In genomic region chr1:16798292-16798691, GRCm38 (mm10) we compare ENCODE assay signal across 8 mouse cellular contexts.
DNase-seq lines count a peak whose midpoint lies in the region; ATAC-seq and TF ChIP-seq lines count a peak whose summit lies in the region.

No protein-coding gene starts in this region.

- in situ Hi-C loops in ES-E14 (cut with MboI; ENCODE audit: low sequenced_read_pairs in 2 of 2, unreplicated experiment in 2 of 2) = no loop called here

- no peak overlapping the region for H3K4me3 ChIP-seq in ES-E14 (ENCODE audit: insufficient read depth in 1 of 2, low read depth in 1 of 2, low read length in 2 of 2, poor library complexity in 1 of 2, severe bottlenecking in 1 of 2)
- H3K4me3 ChIP-seq in hindbrain, embryonic 14.5 days (replicated peaks; ENCODE audit: low read length) = no peak overlapping the region

- no peaks in the 10 kb centered on the region for H3K9me3 ChIP-seq in ES-E14 (ENCODE audit: control insufficient read depth, insufficient read depth, low read depth, low read length)
- no peaks in the 10 kb centered on the region for H3K9me3 ChIP-seq in hindbrain, embryonic 14.5 days (ENCODE audit: control insufficient read depth, low read length)

- no peak overlapping the region for H3K4me2 ChIP-seq in hindbrain, embryonic 14.5 days (replicated peaks)

- no peak overlapping the region for H3K9ac ChIP-seq in ES-E14 (ENCODE audit: insufficient read depth, low read depth, low read length, poor library complexity, severe bottlenecking)
- no peak overlapping the region for H3K9ac ChIP-seq in hindbrain, embryonic 14.5 days

- peak; percentile 33 for DNase-seq in ES-E14 (ENCODE audit: low read depth, low spot score)
- peak; percentile 78 for DNase-seq in cerebellum, adult 11-12 months
- DNase-seq in forelimb bud, embryonic 11.5 days (ENCODE audit: low read depth, low spot score) = peak; percentile 72
- DNase-seq in hindbrain, embryonic 14.5 days (ENCODE audit: low spot score) = peak; percentile 81
- DNase-seq in layer of hippocampus, postnatal 14 days (ENCODE audit: low spot score in 2 of 2) = peak; percentile 76 to 81
- peak; percentile 86 for DNase-seq in lung, postnatal 14 days
- peak; percentile 69 for DNase-seq in retina, postnatal 1 day
- peak; percentile 58 to 62 for DNase-seq in urinary bladder, adult 18-20 months (ENCODE audit: low spot score in 2 of 2)

- no peaks in the 10 kb centered on the region for H3K4me1 ChIP-seq in ES-E14 (ENCODE audit: control insufficient read depth in 2 of 2, insufficient read depth in 2 of 2, low read length in 2 of 2, poor library complexity in 1 of 2)
- H3K4me1 ChIP-seq in hindbrain, embryonic 14.5 days (replicated peaks; ENCODE audit: control insufficient read depth, insufficient read depth, low read length) = no peaks in the 10 kb centered on the region

- H3K27me3 ChIP-seq in hindbrain, embryonic 14.5 days (ENCODE audit: control insufficient read depth, insufficient read depth, low read length) = no peaks in the 10 kb centered on the region

- 71% methylated on average over 6 of the region's 6 CpGs for WGBS in hindbrain, embryonic 14.5 days

- peak; percentile 80; the same call in 1 of the 2 replicates for ATAC-seq in hindbrain, embryonic 14.5 days (ENCODE audit: low FRiP score)

- H3K36me3 ChIP-seq in ES-E14 (ENCODE audit: control insufficient read depth, insufficient read depth, low read length, poor library complexity, severe bottlenecking) = no peaks in the 10 kb centered on the region
- H3K36me3 ChIP-seq in hindbrain, embryonic 14.5 days (replicated peaks; ENCODE audit: control insufficient read depth, insufficient read depth) = no peaks in the 10 kb centered on the region

- H3K27ac ChIP-seq in ES-E14 (ENCODE audit: insufficient read depth, low read depth, low read length, poor library complexity, severe bottlenecking) = no peak overlapping the region
- no peak overlapping the region for H3K27ac ChIP-seq in hindbrain, embryonic 14.5 days

TF ChIP-seq in ES-E14, 5 proteins besides CTCF, POLR2A, EP300 and RAD21:
- TF ChIP-seq CHD2 (IDR thresholded peaks at IDR 0.05; ENCODE audit: low read depth, low read length) (no peak), ZC3H11A (IDR thresholded peaks at IDR 0.05; ENCODE audit: borderline replicate concordance, low read depth, low read length) (peak; percentile 88; the same call in 1 of the 2 replicates), HCFC1 (IDR thresholded peaks at IDR 0.05; ENCODE audit: borderline replicate concordance, insufficient read depth, low read length) (no peak)

Comparison
In these comparisons a context has a peak if more than half of its experiments do, and no peak if none do; other contexts are left out.
1. DNase-seq: peak in every context shown above with its lines; median percentile 86 in lung, postnatal 14 days; 81 in hindbrain, embryonic 14.5 days; 78 in layer of hippocampus, postnatal 14 days; 78 in cerebellum, adult 11-12 months; 72 in forelimb bud, embryonic 11.5 days; 69 in retina, postnatal 1 day; 60 in urinary bladder, adult 18-20 months; 33 in ES-E14.